Mouse (Mus musculus) lung, postnatal 36 days (tissue): ENCODE measurements at regions not wholly inside any gene's neighbourhood (a gene's known extent, or its start where the extent isn't known, plus 50 kb on each side); places are given as distances from the start of the nearest gene placed in this dataset.
A peak's percentile ranks its signal among the peaks of the same experiment; 100 is the strongest.

Experiments
- DNase-seq: peaks from one replicate; pipeline ENCODE4 v3.0.0; 2022; ENCODE audit warnings: mixed read lengths

DNA sequence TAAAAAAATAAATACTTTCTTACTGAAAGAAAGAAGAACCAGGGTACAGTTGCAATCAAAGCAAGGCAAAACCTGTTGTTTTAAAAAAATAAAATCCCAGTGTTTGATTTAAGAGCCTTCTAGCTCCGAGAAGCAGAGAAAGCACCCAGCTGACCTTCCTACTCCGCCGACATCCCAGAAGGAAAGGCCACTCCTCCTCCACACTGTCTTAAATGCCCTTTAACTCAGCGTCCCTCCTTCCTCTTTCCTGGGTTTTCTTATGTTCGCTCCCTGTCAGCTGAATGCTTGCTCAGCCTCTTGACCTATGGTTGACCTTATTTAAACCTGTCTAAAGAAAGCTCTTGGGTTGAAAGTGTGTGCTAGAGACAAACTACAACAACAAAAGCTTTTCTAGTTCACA lies 79.1 kb downstream of the Sptssa start:
- peak; percentile 10 for DNase-seq

DNA sequence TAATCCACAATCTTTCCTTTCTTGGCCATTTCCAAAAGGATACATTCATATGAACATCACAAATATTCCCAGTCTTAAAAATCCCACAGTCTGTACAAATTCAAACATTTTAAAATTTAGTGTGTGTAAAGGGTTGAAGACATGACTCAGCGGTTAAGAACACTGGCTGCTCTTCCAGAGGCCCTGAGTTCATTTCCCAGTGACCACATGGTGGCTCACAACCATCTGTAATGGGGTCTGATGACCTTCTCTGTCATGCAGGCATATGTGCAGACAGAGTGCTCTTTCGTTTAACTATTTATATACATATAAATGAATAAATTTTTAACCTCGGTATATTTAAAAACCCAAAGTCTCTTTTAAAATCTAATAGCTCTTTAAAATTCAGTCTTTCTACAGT lies 79.6 kb downstream of the Sptssa start:
- no peak for DNase-seq

GRCm38 (mm10) chr12:54572866-54573265 lies 83.5 kb downstream of the Sptssa start:
- DNase-seq, result no peak

DNA sequence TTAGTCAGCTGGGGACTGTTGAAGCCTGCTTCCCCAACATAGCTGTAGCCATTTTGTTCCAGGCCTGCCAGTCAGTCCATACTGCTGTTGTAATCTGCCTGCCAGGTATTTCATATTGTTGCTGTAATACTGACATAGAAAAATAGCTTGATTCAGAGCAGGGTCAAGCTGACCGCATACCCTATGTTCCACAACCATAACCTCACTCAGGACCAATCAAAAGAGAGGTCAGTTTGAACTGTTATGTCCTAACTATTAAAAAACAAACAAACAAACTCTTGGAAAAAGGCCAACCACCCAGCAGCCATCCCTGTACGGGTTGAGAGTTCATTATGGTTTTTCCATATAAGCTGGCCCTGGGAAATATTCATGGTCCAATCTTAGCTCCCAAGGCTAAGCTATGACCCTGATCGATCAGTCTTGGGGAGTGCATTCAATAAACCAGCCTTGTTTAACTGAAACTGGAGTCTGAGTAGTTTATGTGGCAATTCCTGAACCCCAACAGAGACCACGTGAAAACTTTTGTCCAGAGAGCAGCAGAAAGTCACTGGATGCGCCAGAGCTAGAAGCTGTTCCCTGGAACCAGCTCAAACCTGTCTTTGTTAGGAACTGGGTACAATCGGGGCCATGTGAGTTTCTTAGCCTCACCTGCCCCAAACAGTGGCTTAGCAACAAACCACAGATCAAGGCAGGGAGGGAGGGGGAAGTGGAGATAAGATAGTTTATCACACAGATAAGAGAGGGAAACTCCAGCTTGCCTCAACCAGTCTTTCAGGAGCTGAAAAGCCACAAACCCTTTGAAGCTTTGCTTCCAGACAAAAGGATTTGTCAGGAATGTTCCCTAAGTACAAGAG lies 88.1 kb downstream of the Sptssa start:
- DNase-seq, result no peak

GRCm38 (mm10) chr12:54567426-54567790 lies 89.0 kb downstream of the Sptssa start:
- no peak for DNase-seq

- DNase-seq, result no peak
These were observed 89.6 kb downstream of the Sptssa start for GRCm38 (mm10) chr12:54566532-54567425.

GRCm38 (mm10) chr12:54561981-54562380 lies 94.4 kb downstream of the Sptssa start:
- DNase-seq, result no peak

GRCm38 (mm10) chr12:54558106-54558505 lies 98.3 kb downstream of the Sptssa start:
- peak; percentile 51 for DNase-seq

DNA sequence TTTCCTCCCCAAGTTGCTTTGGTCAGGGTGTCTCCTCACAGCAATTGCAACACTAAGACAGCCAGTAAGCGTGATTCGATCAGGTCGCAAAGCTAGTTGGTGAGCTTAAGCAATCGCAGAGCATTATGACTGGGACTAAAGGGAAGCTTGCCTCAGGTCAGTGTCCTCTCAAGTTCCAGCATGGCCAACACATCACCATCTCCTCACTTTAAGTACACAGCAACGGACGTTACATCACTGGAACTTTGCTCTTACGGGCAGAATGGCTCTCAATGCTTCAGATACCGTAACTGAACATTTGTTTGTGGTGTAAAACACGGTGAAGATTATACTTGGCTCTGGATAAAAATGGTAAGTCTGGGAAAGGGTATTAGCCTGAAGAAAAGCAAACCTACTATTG lies 106.7 kb downstream of the Sptssa start:
- DNase-seq, result no peak

DNA sequence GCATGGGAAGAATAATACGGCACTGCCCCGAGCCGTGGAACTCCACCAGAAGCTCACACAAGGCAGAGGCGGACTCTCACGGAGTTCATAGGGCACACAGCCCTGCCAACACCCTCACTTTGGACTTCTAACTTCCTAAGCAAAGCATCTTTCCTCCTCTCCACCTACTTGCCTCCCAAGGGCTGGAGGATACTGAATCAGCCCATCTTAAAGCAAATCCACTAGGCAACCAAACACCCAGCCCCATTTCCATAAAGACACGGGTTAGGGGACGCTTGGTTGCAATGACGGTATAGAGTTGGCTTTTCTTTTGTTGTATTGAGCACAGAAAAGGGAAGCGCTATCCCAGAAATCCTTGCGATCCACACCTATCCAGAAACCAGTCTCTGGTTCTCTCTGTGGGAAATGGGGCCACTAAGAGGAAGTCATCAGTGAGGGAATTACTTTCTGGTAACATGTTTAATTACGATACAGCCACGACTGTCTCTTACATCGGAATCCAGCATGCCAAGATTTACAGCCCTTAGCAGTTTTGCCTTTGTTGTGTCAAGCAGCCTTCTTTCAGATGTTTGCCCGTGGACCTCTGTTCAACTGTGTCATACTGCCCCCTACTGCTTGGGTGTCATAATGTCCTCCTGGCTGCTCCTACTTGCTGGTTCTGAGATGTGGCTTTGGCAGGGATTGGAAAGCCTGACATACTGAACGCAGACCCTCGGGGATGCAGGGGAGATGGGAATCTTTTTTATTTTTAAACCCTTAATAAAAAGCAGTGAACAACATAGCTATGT lies 110.4 kb downstream of the Sptssa start:
- DNase-seq, result peak; percentile 75

GRCm38 (mm10) chr12:54538320-54538705 lies 118.1 kb downstream of the Sptssa start:
- no peak for DNase-seq

DNA sequence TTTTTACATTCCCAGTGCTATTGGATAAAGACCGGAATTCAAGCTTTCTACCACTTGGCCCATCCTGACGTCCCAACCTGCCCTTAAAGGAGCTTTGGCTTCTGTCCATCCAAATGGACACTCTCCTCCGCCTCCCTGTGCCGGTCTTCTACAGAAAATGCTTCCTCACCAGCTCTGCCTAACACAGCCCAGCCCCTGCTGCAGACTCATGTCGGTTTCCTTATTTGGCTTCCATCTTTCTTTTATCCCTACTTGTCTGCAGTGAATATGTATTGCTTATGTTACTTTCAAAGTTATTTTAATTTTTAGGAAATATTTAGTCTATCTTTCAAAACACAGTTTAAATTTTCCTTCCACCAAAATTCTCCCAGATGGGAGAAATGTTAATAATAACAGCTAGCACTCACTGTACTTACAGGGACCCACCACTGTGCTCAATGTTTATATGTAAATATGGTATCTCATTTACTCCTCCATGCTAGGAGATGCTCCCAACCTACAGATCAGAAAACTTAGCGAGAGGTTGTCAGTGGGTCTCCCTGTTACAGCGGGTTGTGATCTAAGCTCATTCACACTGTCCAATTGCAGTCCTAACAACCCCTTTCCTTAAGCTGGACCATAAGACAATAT lies 118.6 kb downstream of the Sptssa start:
- DNase-seq, result no peak

DNA sequence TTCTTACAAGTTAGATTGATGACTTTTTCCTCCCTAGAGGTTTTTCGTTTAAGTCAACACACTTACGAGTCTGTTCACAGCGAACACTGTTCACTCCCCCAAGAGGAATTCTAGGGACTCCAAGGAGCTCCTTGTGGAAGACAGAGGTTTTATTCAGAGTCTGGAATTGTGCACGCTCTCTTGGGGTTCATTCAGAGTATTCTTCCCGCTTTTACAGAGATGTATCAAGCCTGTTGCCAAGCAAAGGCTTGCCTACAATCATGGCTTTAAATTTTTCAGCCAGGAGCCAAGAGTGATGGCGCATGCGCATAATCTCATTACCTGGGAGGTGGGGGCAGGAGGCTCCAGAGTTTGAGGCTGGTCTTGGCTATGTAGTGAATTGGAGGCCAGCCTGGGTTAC lies 119.4 kb downstream of the Sptssa start:
- DNase-seq, result no peak

DNA sequence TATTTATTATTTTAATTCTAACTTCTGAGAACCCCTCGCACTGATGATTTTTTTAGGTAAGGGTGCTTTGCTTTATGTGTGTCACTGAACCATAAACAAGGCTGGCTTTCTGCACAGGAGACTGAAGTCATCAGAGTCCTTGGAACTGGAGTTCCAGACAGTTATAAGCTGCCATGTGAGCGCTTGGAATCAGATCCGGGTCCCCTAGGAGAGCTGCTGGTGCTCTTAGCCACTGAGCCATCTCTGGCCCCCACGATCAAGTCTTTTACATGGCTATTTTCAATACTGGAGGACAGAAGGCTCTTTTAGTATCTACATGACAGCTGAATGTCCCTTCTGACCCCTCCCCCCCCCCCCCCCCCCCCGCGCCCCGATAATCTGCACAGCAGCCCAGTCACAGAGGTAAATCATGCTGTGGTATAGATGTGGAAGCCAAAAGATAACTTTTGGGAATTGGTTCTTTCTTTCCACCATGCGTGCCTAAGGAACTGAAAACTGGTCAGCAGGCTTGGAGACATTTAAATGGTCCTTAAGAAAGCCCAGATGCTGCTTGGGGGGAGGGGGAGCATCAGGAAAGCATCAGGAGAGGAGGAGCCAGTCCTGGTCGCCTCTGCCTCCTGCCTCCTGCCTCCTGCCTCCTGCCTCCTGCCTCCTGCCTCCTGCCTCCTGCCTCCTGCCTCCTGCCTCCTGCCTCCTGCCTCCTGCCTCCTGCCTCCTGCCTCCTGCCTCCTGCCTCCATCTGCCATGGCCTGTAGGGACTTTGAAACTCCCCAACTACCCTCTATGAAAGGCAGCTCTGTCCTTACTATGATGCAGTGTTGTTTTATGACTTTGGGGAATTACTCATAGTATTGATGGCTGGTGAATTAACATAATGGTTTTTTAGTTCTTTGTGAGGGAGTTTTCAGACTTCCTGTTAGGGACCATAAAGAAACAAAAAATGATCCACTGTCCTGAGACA lies 120.5 kb downstream of the Sptssa start:
- DNase-seq, result no peak

DNA sequence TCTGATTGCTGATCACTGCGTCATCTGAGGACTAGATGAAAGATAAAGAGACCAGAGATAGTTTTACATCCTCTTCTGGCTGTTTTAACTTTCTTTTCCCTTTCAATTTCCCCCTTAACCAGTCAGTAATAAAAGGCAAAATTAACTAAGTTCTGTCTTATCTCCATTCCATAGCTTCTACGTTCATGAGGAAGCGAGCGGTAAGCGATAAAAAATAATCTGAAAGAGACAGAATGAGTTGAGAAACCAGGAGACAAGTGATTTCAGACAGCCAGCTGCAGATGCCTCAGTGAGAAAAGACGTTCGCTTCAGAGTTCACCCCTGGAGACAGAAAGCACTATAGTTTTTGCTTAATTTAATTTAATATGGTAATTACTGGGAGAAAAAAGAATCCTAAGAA lies 121.5 kb downstream of the Sptssa start:
- no peak for DNase-seq

GRCm38 (mm10) chr12:54533134-54533533 lies 123.2 kb downstream of the Sptssa start:
- peak; percentile 24 for DNase-seq

DNA sequence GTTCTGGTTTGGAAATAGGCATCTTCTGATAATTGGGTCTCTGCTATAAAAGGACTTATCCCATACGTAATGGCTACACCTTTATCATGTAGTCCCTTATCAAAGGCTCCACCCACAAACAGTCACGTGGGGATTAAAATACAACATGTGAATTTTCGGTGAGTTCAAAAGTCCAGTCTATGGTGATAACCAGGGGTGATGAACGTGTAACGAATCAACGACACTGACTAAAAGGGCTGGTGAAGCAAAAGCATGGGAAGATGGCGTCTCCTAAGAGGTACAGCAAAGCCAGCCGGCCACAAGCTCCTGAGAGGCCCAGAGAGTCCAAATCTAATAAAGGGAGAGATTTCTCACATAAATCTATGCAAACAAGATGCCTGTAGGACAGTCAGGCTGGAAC lies 124.3 kb downstream of the Sptssa start:
- no peak for DNase-seq

DNA sequence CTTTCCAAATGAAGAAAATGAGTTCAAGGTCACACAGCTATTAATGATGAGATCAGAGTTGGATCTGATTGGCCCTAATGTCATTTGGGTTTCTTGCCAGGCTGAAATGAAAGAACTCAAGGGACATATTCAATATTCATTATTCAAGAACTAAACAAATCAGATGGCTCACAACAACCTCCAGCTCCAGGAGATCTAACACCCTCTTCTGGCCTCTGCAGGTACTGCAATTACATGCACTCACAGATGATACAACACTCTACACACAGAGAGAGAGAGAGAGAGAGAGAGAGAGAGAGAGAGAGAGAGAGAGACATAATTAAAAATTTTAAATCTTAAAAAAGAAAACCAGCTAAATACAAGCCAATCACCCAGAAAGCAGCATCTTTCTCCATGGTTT lies 128.3 kb downstream of the Sptssa start:
- DNase-seq, result no peak

DNA sequence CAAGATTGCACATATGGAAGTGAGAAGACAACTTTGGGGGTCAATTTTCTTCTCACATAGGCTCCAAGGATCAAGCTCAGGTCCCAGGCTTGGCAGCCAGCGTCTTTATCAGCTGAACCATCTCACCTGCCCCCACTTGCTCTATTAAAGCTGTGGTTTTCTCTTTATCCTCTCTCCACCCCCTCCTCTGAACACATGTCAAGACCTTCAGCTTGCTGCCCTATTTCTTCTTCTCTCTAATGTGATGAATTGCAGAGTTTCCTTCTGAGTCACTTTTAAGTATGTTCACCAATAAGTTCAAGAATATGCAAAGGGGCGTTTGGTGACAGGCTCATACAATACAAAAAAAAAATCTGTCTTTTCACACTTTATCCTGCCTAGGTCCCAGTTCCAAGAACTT lies 128.8 kb downstream of the Sptssa start:
- DNase-seq, result no peak

DNA sequence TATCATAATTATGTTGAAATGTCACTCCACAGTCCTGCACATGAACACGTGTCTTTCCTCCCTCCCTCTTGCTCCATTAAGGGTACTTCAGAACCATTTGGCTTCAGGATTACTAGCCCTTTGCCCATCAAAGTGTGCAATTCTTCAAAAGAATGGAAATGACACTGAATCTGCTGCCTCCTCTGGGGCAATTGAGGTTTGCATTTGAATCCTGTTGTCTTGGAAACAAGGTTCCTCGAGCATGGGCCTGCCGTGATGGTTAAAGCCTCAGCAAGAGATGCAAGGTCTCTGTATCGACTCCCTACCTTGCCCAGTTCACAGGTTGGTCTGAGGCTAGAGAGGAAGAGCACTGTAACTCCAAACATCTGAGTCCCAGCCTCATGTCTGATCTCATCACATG lies 136.0 kb downstream of the Sptssa start:
- DNase-seq, result no peak

DNA sequence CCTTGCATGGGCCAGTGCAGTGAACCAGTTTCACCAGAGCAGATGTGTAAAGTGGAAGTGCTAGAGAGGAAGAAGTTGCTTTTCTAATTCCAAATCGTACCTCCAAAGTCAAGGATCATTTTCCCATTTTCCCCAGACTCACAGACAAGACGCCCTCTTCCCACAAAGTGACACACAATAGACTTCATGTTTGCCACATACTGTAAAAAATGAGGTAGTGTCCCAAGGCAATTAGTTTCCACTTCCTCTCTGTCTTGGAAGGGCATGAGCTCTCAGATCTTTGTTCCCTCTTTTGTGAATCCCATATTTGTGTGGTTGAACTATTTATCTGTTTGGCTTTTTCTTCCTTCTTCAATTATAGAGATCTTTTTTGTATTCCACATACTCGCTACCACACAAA lies 137.0 kb downstream of the Sptssa start:
- DNase-seq, result peak; percentile 18

GRCm38 (mm10) chr12:54517265-54517664 lies 139.1 kb downstream of the Sptssa start:
- DNase-seq, result no peak
